Mouse (Mus musculus): ENCODE data around the gene Duox2. TPM values are rescaled to one million over a fixed set of nuclear protein-coding genes. Genes with fewer than 3 reads are reported as not detected.
"Not testable (repeated sequence)": the region's sequence is repeated elsewhere in the genome, so short reads cannot be mapped to it uniquely, and the experiment has no call there.

Gene Duox2
- total RNA-seq (2021), result under 1 TPM; 0.06 to 0.13 TPM
- long read RNA-seq, experiment 1, result 0 reads
- long read RNA-seq, experiment 2, result 0 reads

DNA sequence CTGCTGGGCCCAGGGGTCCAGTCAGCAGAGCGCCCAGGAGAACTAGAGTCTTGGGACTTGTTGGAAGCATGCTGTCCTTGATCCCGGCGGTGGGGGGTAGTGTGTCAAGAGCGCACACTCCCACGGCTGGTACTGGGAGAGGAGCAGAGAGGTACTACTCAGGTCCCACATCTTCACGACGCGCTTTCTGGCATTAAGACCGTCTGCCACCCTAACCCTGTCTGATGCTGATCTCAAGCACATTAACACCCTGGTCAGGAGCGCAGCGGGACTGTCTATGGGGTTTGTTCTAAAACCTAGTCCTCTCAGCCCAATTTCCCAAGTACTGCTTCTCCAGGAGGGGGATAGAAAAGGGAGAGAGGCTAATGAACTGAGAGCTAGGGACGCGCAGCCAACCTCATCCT lies at the start of gene Duox2:
Duox2 (minus strand) TSS at position 354 of the 404 bp plus-strand sequence.
- DNase-seq, result no peak
- Histone ChIP-seq H3K27ac (no peak within 1 kb of the TSS), H3K4me3 (peak within 1 kb of the TSS; percentile 64)
- intact Hi-C loops (cut with DNase I), result no loop called here
- TF ChIP-seq CTCF (IDR thresholded peaks at IDR 0.05), result no peak

DNA sequence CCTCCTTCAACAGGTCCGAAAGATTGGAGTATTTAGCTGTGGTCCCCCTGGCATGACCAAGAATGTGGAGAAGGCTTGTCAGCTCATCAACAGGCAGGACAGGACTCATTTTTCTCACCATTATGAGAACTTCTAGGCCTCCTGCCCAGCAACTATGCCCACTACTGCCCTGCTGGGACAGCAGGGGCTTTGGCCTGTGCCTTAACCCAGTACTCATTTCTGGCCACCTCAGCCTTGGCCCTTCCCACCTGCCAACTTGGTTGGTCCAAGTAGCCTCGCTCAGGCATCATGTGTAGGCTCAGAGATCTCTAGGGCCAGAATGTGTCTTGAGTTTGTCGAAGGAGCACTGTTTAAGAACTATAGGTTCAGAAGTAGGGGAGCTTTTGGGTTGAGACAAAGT lies 49.0 kb upstream of the Duox2 start:
- no peak for DNase-seq
- TF ChIP-seq CTCF (IDR thresholded peaks at IDR 0.05), result no peak
- intact Hi-C loops (cut with DNase I), result loop anchor here (10.0 kb wide), 1 partner anchor 278 kb away; no protein-coding TSS in a partner anchor
- Histone ChIP-seq H3K4me3 (no peak overlapping the region), H3K27ac (no peak overlapping the region)

DNA sequence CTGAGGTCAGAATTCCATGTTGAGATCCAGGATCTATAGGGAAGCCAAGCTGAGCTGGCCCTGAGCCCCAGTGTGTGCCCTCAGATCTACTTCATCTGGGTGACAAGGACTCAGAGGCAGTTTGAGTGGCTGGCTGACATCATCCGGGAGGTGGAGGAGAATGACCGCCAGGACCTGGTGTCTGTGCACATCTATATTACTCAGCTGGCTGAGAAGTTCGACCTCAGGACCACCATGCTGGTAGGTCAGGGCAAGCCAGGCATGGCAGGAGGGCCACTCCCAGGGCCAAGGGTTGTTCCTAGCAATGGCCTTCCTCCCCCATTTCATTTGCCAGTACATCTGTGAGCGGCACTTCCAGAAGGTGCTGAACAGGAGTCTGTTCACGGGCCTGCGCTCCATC lies 47.9 kb upstream of the Duox2 start:
- not testable (repeated sequence) for H3K4me3 ChIP-seq, DNase-seq, H3K27ac ChIP-seq
- intact Hi-C loops (cut with DNase I), result loop anchor here (10.0 kb wide), 1 partner anchor 279 kb away; no protein-coding TSS in a partner anchor

DNA sequence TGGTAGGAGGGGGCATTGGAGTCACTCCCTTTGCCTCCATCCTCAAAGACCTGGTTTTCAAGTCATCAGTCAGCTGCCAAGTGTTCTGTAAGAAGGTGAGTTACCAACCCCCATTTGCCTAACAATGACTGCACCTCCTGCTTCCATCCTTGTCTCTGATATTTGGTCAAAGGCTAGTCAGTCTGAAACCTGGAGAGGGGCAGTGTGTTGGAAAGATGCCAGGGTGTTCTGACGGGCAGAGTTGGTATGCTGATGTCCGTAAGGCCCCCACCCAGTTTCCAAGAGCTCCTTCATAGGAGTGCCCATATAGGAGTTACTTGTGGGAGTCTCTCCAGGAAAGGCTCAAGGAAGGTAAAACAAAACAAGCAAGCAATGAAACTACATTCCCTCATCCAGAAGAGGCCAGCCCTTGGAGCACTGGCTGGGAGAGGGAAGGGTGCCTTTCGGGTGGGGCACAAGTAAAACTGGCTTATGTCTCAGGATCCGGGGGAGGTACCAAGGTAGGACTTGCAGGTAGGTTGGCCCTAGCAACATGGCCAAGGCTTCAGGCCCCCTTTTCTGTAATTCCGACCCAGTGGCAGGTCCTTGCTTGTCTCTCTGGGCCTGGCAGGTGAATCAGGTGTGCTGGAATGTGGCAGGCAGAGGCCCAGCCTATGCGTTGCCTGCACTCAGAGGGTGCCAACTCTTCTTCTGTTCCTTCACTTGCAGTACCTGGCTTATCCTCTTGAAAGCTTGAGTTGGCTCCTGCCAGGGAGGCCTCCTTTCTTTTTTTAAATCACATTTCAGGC lies 47.1 kb upstream of the Duox2 start:
- Histone ChIP-seq H3K27ac (no peak overlapping the region), H3K4me3 (no peak overlapping the region)
- TF ChIP-seq CTCF (IDR thresholded peaks at IDR 0.05), result no peak
- intact Hi-C loops (cut with DNase I), result loop anchor here (10.0 kb wide), 1 partner anchor 280 kb away; no protein-coding TSS in a partner anchor
- DNase-seq, result no peak

DNA sequence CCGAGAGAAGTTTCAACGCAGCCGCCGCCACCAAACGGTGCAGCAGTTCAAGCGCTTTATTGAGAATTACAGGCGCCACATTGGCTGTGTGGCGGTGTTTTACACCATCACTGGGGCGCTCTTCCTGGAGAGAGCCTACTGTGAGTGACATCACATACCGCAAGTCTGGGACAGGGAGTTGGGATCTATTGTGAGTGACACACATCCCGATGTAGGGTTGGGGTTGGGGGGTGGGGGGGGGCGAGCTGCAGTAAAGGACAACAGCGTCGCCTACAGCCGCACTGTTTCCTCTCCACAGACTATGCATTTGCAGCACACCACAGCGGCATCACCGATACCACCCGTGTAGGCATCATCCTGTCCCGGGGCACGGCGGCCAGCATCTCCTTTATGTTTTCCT lies 39.0 kb upstream of the Duox2 start:
- no peak for TF ChIP-seq CTCF (IDR thresholded peaks at IDR 0.05)
- no peak for DNase-seq
- Histone ChIP-seq H3K4me3 (no peak overlapping the region), H3K27ac (no peak overlapping the region)
- intact Hi-C loops (cut with DNase I), result no loop called here

DNA sequence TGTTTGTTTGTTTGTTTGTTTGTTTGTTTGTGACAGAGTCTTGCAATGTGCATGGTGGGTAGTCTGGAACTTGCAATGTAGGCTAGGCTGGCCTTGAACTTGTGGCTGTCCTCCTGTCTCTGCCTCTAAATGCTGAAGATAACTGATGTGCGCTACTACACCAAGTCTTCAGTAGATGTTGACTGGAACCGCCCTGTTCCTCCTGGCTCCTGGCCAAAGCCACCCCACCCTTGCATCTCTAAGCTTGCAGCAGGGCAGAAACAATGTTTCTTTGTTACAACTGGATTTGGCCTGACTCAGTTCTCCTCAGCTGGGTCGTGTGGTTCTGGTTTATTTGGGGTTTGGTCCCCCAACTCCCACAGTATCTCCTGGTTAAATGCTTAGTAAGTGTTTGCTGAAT lies 35.9 kb upstream of the Duox2 start:
- DNase-seq, result peak; percentile 48
- TF ChIP-seq CTCF (IDR thresholded peaks at IDR 0.05), result no peak
- Histone ChIP-seq H3K27ac (no peak overlapping the region), H3K4me3 (no peak overlapping the region)
- intact Hi-C loops (cut with DNase I), result no loop called here

DNA sequence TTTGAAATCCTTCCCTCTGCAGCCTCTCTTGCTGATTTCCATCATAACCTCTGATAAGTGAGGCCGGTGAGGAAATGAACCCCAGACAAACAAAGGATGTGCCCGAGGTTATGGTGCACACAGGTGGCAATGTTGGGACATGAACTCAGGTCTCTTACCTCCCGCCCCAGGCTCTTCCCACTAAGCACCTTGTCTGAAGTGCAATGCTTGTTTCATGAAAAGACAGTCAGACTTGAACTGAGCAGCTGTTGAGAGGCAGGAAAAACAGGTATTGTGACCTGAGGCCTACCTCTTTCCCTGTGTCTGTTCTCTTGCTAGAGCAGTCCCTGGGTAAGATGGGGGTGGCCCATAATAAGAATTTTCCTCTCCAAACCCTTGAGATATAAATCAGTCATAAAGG lies 34.0 kb upstream of the Duox2 start:
- Histone ChIP-seq H3K4me3 (no peak overlapping the region), H3K27ac (no peak overlapping the region)
- intact Hi-C loops (cut with DNase I), result no loop called here
- DNase-seq, result no peak
- TF ChIP-seq CTCF (IDR thresholded peaks at IDR 0.05), result no peak

DNA sequence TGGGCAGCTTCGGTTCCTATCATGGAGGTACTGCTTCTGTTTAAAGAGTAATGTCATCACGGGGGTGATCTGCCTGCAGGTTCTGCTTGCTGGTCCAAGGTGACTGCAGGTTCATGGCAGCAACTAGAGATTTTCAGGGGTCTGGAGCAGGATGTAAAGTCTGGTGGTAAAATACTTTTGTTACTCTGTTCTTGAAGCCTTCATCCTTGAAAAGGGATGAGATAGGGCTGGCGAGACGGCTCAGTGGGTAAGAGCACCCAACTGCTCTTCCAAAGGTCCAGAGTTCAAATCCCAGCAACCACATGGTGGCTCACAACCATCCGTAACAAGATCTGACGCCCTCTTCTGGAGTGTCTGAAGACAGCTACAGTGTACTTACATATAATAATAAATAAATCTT lies 32.1 kb upstream of the Duox2 start:
- intact Hi-C loops (cut with DNase I); DNase-seq; H3K27ac ChIP-seq; H3K4me3 ChIP-seq: not testable (repeated sequence)

DNA sequence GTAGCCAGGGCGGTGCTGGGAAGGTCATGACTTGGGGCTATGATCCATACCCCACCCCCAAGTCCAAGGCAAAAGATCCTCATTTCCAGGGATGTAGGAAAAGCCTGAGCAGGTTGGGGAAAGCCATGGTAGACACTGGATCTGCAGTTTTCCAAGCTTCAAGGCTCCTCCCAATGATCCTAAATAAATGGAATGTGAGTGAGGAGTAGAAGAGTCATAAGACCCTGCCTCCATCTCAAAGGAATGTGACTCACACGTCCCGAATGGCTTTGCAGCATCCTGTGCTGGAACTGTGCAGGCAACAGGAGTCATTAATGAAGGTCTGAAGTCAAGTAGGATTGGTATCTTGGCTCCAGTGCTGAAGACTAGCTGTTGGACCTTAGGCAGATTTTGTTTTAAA lies 29.7 kb upstream of the Duox2 start:
- H3K27ac ChIP-seq, result no peak overlapping the region
- H3K4me3 ChIP-seq, result no peak overlapping the region
- TF ChIP-seq CTCF (IDR thresholded peaks at IDR 0.05), result no peak
- DNase-seq, result no peak
- intact Hi-C loops (cut with DNase I), result no loop called here

DNA sequence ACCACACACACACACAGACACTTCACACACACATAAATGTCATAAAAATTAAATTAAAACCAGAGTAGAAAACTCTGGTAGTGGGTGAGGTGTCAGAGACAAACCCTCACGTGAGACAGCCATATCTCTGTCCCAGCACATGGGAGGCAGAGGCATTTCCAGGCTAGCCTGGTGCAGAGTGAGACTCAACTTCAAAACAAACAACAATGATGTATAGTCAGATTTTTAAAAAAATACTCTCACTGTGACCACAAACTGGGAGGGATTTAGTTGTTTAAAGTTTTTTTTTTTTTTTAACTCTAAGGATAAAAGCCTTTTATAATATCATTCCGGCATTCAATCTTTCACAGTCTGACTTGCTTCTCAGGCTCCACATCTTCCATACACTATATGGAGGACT lies 27.1 kb upstream of the Duox2 start:
- Histone ChIP-seq H3K27ac (no peak overlapping the region), H3K4me3 (no peak overlapping the region)
- intact Hi-C loops (cut with DNase I), result no loop called here
- no peak for TF ChIP-seq CTCF (IDR thresholded peaks at IDR 0.05)
- no peak for DNase-seq

DNA sequence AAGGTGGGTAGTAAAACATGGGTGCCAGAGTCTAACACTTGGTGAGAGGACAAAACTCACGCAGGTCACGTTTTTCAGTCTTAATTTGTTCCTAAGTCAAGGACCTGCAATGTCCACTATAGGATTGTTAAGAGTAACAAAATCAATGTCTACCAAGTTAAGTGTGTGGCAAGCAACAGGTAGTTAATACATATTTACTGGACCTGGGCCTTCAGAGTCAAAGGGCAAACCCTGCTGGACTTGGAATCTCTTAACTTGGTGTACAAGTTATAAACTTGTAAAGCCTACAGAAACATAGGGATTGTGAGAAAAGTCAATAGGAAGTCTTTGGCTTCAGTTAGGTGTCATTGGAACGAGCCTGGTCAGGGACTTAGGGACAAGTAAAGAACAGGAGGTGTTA lies 26.3 kb upstream of the Duox2 start:
- Histone ChIP-seq H3K4me3 (no peak overlapping the region), H3K27ac (no peak overlapping the region)
- no peak for TF ChIP-seq CTCF (IDR thresholded peaks at IDR 0.05)
- intact Hi-C loops (cut with DNase I), result no loop called here
- DNase-seq, result no peak

DNA sequence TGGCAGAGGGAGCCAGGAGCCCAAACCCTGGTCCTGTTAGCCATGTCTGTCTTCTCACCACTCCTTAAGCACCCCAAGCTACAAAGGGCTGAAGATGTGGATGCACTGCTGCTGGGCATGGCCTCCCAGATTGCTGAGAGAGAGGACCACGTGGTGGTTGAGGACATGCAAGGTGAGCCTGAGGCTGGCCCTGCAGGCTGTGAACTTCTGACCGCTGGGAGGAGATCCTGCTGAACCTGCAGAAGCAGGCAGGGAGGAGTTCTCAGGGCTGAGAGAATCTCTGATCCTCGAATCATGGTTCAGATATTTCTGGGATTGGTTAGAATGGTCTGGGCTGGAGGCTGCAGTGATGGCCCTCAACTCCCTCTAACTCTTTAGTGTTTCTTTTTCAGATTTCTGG lies 25.7 kb upstream of the Duox2 start:
- no peak overlapping the region for H3K4me3 ChIP-seq
- no peak for TF ChIP-seq CTCF (IDR thresholded peaks at IDR 0.05)
- no peak for DNase-seq
- intact Hi-C loops (cut with DNase I), result no loop called here
- no peak overlapping the region for H3K27ac ChIP-seq

DNA sequence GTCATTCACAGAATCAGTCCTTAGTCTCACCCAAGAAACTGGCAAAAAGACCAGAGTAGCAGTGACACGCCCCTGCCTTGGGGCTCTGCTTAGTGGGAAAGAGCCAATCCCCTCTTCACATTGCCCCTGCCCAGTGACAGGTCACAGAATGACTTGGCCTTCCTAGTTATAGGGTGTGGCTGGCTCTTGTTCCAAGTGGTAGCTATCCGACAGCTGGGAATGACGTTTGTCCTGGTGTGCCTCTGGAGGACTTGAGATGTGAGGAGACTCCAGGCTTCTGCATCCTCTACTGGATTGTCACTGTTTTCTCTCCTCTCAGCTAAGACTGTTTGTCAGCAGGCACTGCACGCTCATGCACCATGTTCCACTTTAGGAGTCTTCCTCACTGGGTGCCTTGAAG lies 19.1 kb upstream of the Duox2 start:
- intact Hi-C loops (cut with DNase I), result no loop called here
- DNase-seq, result peak; percentile 36
- H3K4me3 ChIP-seq, result no peak overlapping the region
- H3K27ac ChIP-seq, result no peak overlapping the region
- TF ChIP-seq CTCF (IDR thresholded peaks at IDR 0.05), result no peak

DNA sequence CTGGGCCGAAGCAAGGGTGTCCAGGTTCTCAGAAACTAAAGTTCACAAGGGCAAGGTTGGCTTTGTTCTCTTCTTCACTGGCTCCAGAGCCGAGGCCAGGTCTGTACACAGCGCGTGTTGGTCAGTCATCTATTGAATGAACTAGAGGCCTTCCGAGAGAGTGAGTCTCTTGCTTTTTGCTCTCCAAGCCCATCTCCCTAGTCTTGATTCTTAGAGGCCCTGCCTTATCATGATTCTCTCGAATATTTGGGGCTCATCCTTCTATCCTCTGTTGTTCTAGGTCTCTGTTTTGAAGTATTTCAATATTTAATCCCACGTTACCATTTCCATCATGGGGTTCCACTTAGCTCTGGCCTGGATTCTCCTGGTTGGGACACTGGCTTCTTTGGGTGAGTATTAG lies 17.1 kb upstream of the Duox2 start, which contains the start of gene Duox1:
Duox1 (plus strand) TSS at position 301 of the 400 bp plus-strand sequence.
- no peak within 1 kb of the TSS for H3K27ac ChIP-seq
- intact Hi-C loops (cut with DNase I), result no loop called here
- TF ChIP-seq CTCF (IDR thresholded peaks at IDR 0.05), result no peak
- H3K4me3 ChIP-seq, result no peak within 1 kb of the TSS
- no peak for DNase-seq

Data from gastrocnemius, adult 2 months (tissue).